Mouse (Mus musculus) olfactory bulb, adult 2 months (tissue): ENCODE results near the gene Ogfod1.

ENCODE experiments used
- CTCF ChIP-seq: fragments of 200-500 bp; IDR thresholded peaks from 2 replicates; pipeline ENCODE4 v1.5.1; 2012; ENCODE audit warnings: low read depth, mild to moderate bottlenecking, low read length, moderate library complexity; ENCODE audit not compliant: insufficient read depth
- POLR2A ChIP-seq: fragments of 200-500 bp; IDR thresholded peaks from 2 replicates; pipeline ENCODE4 v1.6.1; 2012; ENCODE audit warnings: mild to moderate bottlenecking, low read depth, low read length, moderate library complexity; ENCODE audit not compliant: insufficient read depth

DNA sequence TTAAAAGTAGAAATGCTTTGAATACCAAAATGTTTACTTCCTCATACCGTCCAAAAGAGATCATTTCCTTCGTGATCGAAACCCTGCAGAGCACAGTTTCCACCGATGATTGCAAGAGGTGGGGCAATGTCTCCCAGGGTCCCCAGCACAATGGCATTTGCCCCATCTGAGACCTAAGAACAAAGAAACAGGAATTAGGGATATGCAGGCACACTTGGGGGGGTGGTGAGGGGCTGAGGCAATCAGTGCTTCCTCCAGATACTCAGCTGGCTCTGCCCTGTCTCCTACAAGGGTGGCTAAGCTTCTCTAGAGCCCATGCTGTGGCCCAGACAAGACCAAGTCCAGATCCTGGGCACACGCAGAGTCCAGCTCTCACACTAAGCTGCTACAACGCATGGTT is 52.7 kb downstream of the Ogfod1 start:
- TF ChIP-seq POLR2A (no peak), CTCF (no peak)
